Mouse (Mus musculus) C2C12 (cell line): ENCODE measurements around the gene Fdx1. TPM values are rescaled to one million over a fixed set of nuclear protein-coding genes. Genes with fewer than 3 reads are reported as not detected.

Source experiments
- H3K27me3 ChIP-seq: one replicate; pipeline ENCODE4 v1.6.1; 2011; ENCODE audit not compliant: control insufficient read depth, insufficient read depth, insufficient read length
- H3K36me3 ChIP-seq: one replicate; pipeline ENCODE4 v1.6.1; 2011; ENCODE audit not compliant: control insufficient read depth, insufficient read depth
- H3K4me3 ChIP-seq: one replicate; pipeline ENCODE4 v1.5.1; 2011; ENCODE audit warnings: mild to moderate bottlenecking, control low read depth; ENCODE audit not compliant: poor library complexity, insufficient read depth, severe bottlenecking
- H3K79me2 ChIP-seq: one replicate; pipeline ENCODE4 v1.6.1; 2011; ENCODE audit not compliant: control insufficient read depth, insufficient read depth
- H3K79me3 ChIP-seq: one replicate; pipeline ENCODE4 v1.6.1; 2011; ENCODE audit warnings: low read depth, control low read depth
- H3ac ChIP-seq: one replicate; pipeline ENCODE3; 2011; ENCODE audit warnings: low read depth; ENCODE audit not compliant: control insufficient read depth, insufficient read length
- CEBPB ChIP-seq: IDR thresholded peaks from one replicate; pipeline ENCODE4 v1.6.1; 2011; ENCODE audit warnings: low read depth, mild to moderate bottlenecking, control low read depth, moderate library complexity
- CTCF ChIP-seq: IDR thresholded peaks from one replicate; pipeline ENCODE4 v1.5.1; 2011; ENCODE audit not compliant: control insufficient read depth, insufficient read depth, insufficient read length
- FOSL1 ChIP-seq: IDR thresholded peaks from one replicate; pipeline ENCODE4 v1.8.0; 2011; ENCODE audit warnings: mild to moderate bottlenecking, low read length; ENCODE audit not compliant: poor library complexity, insufficient read depth, severe bottlenecking
- MAX ChIP-seq: IDR thresholded peaks from one replicate; pipeline ENCODE4 v1.6.1; 2011; ENCODE audit warnings: mild to moderate bottlenecking, control low read depth
- MYOD1 ChIP-seq: IDR thresholded peaks from one replicate; pipeline ENCODE4 v1.6.1; 2011; ENCODE audit warnings: low read depth; ENCODE audit not compliant: control insufficient read depth, insufficient read length
- MYOG ChIP-seq: IDR thresholded peaks from one replicate; pipeline ENCODE4 v1.6.1; 2011; ENCODE audit not compliant: control insufficient read depth, insufficient read length; ENCODE audit errors: extremely low read depth
- USF1 ChIP-seq: IDR thresholded peaks from one replicate; pipeline ENCODE4 v1.6.1; 2011; ENCODE audit warnings: low read depth, mild to moderate bottlenecking, control low read depth, moderate library complexity
- polyA plus RNA-seq: library from polyadenylated mRNA; unstranded; fragments of >200 nt; fragmentation: generic; extraction: Trizol; gene quantifications from one replicate; pipeline ENCODE4 v1.2.1, GENCODE M21; 2012; ENCODE audit warnings: missing spikeins

The Fdx1 gene
- polyA plus RNA-seq, 1 experiment = 42.2 TPM

DNA sequence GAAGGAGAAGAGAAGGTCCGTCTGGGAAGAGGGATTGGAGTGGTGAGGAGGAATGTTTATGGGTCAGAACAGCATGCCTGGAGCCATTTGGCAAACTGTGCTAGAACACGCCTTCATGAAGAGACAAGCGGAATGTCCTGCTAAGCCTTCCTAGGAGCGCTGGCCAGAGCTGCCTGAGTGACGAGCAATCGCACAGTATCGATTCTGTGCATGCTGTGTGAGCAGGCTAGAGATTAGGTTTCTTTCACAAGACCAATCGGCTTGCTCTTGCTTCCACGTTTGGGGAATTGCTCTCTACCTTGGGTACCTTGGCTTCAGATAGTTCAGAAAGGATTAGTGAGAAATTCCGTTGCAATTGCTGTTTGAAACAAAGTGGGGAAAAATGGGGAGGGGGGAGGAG, 35.2 kb downstream of the Fdx1 start:
- H3K4me3 ChIP-seq = no peak overlapping the region
- no peaks in the 10 kb centered on the region for H3K79me2 ChIP-seq

DNA sequence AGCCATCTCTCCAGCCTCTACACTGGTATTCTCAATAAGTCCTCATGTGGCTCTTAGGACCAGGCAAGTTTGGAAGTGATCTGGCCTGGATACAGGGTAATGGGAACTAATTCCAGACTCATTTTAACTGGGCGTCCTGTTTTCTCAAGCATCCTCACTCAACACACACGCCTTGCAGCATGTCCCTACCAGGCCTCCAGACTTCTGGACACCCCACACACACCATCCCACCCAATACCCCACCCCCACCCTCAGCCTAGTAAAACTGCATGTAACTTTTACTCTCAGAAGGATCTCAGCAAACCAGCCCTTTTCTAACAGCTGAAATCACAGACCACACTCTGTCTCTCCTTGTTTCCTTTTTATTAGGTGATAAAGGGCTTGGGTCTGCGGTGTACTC, 35.7 kb downstream of the Fdx1 start:
- Histone ChIP-seq H3K4me3 (no peak overlapping the region), H3K79me2 (no peaks in the 10 kb centered on the region), H3K36me3 (no peaks in the 10 kb centered on the region), H3K79me3 (no peaks in the 10 kb centered on the region), H3K27me3 (no peaks in the 10 kb centered on the region), H3ac (no peak overlapping the region)
- no peak for TF ChIP-seq MAX
- no peak for TF ChIP-seq MYOD1
- no peak for TF ChIP-seq CTCF
- no peak for TF ChIP-seq USF1
- no peak for TF ChIP-seq MYOG

More for the DNA sequence above, 35.2 kb downstream of the Fdx1 start:
- Histone ChIP-seq H3ac (no peak overlapping the region), H3K36me3 (no peaks in the 10 kb centered on the region), H3K27me3 (no peaks in the 10 kb centered on the region), H3K79me3 (no peaks in the 10 kb centered on the region)
- TF ChIP-seq FOSL1 (no peak), MAX (no peak), MYOG (no peak), MYOD1 (no peak), CEBPB (no peak), USF1 (no peak), CTCF (no peak)

DNA sequence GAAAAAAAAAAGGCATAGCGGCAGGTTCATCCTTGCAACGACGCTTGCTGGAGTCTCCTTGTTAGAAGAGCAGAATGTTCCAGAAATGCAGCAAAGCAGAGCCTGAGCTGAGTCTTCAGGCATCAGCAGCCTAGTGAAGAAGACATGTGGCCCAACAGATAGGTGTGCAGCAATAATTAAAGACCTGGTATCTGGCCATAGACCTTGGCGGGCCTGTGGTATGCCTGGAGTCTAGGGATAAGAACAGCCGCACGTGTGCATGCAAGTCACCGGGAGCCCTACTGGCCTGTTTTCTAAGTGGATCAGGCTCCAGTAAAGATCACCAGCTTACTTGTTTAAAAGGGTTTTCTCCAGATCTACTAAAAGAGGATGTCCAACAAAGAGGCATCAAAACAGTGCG, 36.7 kb downstream of the Fdx1 start:
- H3K27me3 ChIP-seq = no peaks in the 10 kb centered on the region
- no peak overlapping the region for H3K4me3 ChIP-seq
- no peaks in the 10 kb centered on the region for H3K36me3 ChIP-seq
- H3K79me2 ChIP-seq = no peaks in the 10 kb centered on the region
- TF ChIP-seq FOSL1 = no peak
- no peak for TF ChIP-seq CEBPB
- TF ChIP-seq MYOG = no peak
- no peak for TF ChIP-seq CTCF
- TF ChIP-seq MYOD1 = no peak
- no peak for TF ChIP-seq USF1
- no peak for TF ChIP-seq MAX
- no peak overlapping the region for H3ac ChIP-seq
- H3K79me3 ChIP-seq = no peaks in the 10 kb centered on the region

- TF ChIP-seq MYOG (no peak), CTCF (no peak), USF1 (no peak), CEBPB (no peak), MAX (no peak), MYOD1 (no peak), FOSL1 (no peak)
- Histone ChIP-seq H3ac (no peak overlapping the region), H3K27me3 (no peaks in the 10 kb centered on the region), H3K36me3 (no peaks in the 10 kb centered on the region), H3K79me3 (no peaks in the 10 kb centered on the region), H3K79me2 (no peaks in the 10 kb centered on the region), H3K4me3 (no peak overlapping the region)
These were observed 38.7 kb downstream of the Fdx1 start for GRCm38 (mm10) chr9:51924551-51925081.

DNA sequence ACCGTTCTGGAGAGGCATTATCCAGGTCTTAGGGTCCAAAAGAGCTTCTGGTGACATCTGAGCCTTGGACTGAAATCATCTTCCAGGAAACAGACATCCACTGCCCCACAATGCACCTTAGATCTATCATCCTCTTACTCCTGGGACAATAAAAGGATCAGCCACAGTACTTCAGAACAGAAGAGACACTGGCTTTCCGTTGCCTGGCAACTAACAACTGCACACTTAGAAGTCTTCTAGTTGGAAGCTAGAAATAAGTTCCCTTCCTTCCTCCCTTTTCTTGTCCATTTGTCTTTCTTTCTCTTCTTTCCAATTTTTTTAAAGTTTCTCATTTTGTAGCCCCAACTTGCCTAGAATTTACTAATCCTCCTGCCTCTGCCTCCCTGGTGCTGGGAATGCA, 40.6 kb downstream of the Fdx1 start:
- no peak overlapping the region for H3K4me3 ChIP-seq
- H3K27me3 ChIP-seq = no peaks in the 10 kb centered on the region
- no peak overlapping the region for H3ac ChIP-seq
- H3K79me2 ChIP-seq = no peaks in the 10 kb centered on the region
- TF ChIP-seq CEBPB (no peak), FOSL1 (no peak), CTCF (no peak), MAX (no peak), USF1 (no peak), MYOD1 (no peak), MYOG (no peak)
- H3K79me3 ChIP-seq = no peaks in the 10 kb centered on the region
- H3K36me3 ChIP-seq = no peaks in the 10 kb centered on the region

- Histone ChIP-seq H3K79me2 (no peaks in the 10 kb centered on the region), H3K36me3 (no peaks in the 10 kb centered on the region), H3K4me3 (no peak overlapping the region), H3K27me3 (no peaks in the 10 kb centered on the region), H3K79me3 (no peaks in the 10 kb centered on the region), H3ac (no peak overlapping the region)
- TF ChIP-seq FOSL1 (no peak), MAX (no peak), CTCF (no peak), USF1 (no peak), CEBPB (no peak), MYOG (no peak), MYOD1 (no peak)
These were observed 47.8 kb downstream of the Fdx1 start for GRCm38 (mm10) chr9:51915580-51915979.

GRCm38 (mm10) chr9:51914481-51915120, 48.8 kb downstream of the Fdx1 start:
- H3ac ChIP-seq = no peak overlapping the region
- H3K79me2 ChIP-seq = no peaks in the 10 kb centered on the region
- H3K36me3 ChIP-seq = no peaks in the 10 kb centered on the region

More at GRCm38 (mm10) chr9:51914481-51915120, 48.8 kb downstream of the Fdx1 start:
- Histone ChIP-seq H3K27me3 (no peaks in the 10 kb centered on the region), H3K4me3 (no peak overlapping the region), H3K79me3 (no peaks in the 10 kb centered on the region)
- TF ChIP-seq FOSL1 (no peak), MYOD1 (no peak), MAX (no peak), CEBPB (no peak), MYOG (no peak), CTCF (no peak), USF1 (no peak)
